ENCODE assay signal across 29 mouse cellular contexts in genomic region chr9:107987950-107988349, GRCm38 (mm10). TPM values are rescaled to one million over a fixed set of nuclear protein-coding genes. Genes with fewer than 3 reads are reported as not detected.
DNase-seq lines count a peak whose midpoint lies in the region; ATAC-seq and TF ChIP-seq lines count a peak whose summit lies in the region.
"Had no signal": no experiment of that assay in that cellular context is flagged by ENCODE, and none has a peak within 500 bp of the region (broad histone marks: within the 10 kb centered on the region; RNA-seq: fewer than 3 reads in every experiment).

No protein-coding gene starts in this region.

- peak; percentile 46; the same call in 1 of the 2 replicates for TF ChIP-seq POLR2A in embryonic fibroblast, embryonic 13.5 days (IDR thresholded peaks at IDR 0.05; ENCODE audit: low read depth, low read length)
- TF ChIP-seq POLR2A in limb, embryonic 14.5 days (IDR thresholded peaks at IDR 0.05; ENCODE audit: borderline replicate concordance, extremely low read depth, insufficient read depth, insufficient read length), result no peak

- no peaks in the 10 kb centered on the region for H3K36me3 ChIP-seq in midbrain, embryonic 11.5 days (ENCODE audit: control insufficient read depth, insufficient read depth, low read length)
- no peaks in the 10 kb centered on the region for H3K36me3 ChIP-seq in midbrain, postnatal 0 days (ENCODE audit: insufficient read depth, low read length)
- H3K36me3 ChIP-seq in embryonic facial prominence, embryonic 10.5 days (replicated peaks), result peaks cover 7% of the 10 kb centered on the region; the same call in 1 of the 2 replicates
- peaks cover 11% of the 10 kb centered on the region for H3K36me3 ChIP-seq in limb, embryonic 14.5 days (ENCODE audit: control insufficient read depth, insufficient read depth, low read length)
- H3K36me3 ChIP-seq in forebrain, postnatal 0 days (ENCODE audit: insufficient read depth), result no peaks in the 10 kb centered on the region
- H3K36me3 ChIP-seq: midbrain, embryonic 15.5 days had no signal

- no peaks in the 10 kb centered on the region for H3K9me3 ChIP-seq in midbrain, embryonic 11.5 days (ENCODE audit: control insufficient read depth, low read length)
- H3K9me3 ChIP-seq in midbrain, postnatal 0 days (ENCODE audit: low read length), result no peaks in the 10 kb centered on the region
- H3K9me3 ChIP-seq in embryonic facial prominence, embryonic 10.5 days, result no peaks in the 10 kb centered on the region
- H3K9me3 ChIP-seq in limb, embryonic 14.5 days (ENCODE audit: control insufficient read depth, low read length), result no peaks in the 10 kb centered on the region
- H3K9me3 ChIP-seq in forebrain, postnatal 0 days (ENCODE audit: low read length), result no peaks in the 10 kb centered on the region
- H3K9me3 ChIP-seq: heart, embryonic 13.5 days; liver, embryonic 15.5 days; midbrain, embryonic 15.5 days had no signal

- peaks cover 10% of the 10 kb centered on the region for H3K27me3 ChIP-seq in midbrain, embryonic 11.5 days (ENCODE audit: control insufficient read depth, insufficient read depth, low read length)
- 0 out of 2 replicates have a peak, but pooled peaks cover 4% of the 10 kb centered on the region for H3K27me3 ChIP-seq in midbrain, postnatal 0 days (ENCODE audit: insufficient read depth, low read length)
- H3K27me3 ChIP-seq in embryonic facial prominence, embryonic 10.5 days (replicated peaks; ENCODE audit: low read depth, poor library complexity, severe bottlenecking), result peaks cover 12% of the 10 kb centered on the region; the same call in 1 of the 2 replicates
- H3K27me3 ChIP-seq in limb, embryonic 14.5 days (ENCODE audit: control insufficient read depth, insufficient read depth, low read length), result no peaks in the 10 kb centered on the region
- H3K27me3 ChIP-seq in forebrain, postnatal 0 days (ENCODE audit: insufficient read depth, low read length), result no peaks in the 10 kb centered on the region
- H3K27me3 ChIP-seq: heart, embryonic 13.5 days had no signal

- H3K4me2 ChIP-seq in midbrain, embryonic 11.5 days, result no peak overlapping the region
- H3K4me2 ChIP-seq in midbrain, postnatal 0 days (ENCODE audit: low read depth, low read length, poor library complexity, severe bottlenecking), result no peak overlapping the region
- H3K4me2 ChIP-seq in limb, embryonic 14.5 days (replicated peaks; ENCODE audit: low read depth, low read length, severe bottlenecking), result no peak overlapping the region
- H3K4me2 ChIP-seq in forebrain, postnatal 0 days (ENCODE audit: low read depth), result no peak overlapping the region
- H3K4me2 ChIP-seq: heart, embryonic 13.5 days; hindbrain, embryonic 14.5 days; liver, embryonic 15.5 days; lung, embryonic 14.5 days; midbrain, embryonic 15.5 days had no signal

- no peak overlapping the region for H3K9ac ChIP-seq in midbrain, embryonic 11.5 days (ENCODE audit: low read length)
- no peak overlapping the region for H3K9ac ChIP-seq in midbrain, postnatal 0 days (replicated peaks; ENCODE audit: low read length, poor library complexity, severe bottlenecking)
- H3K9ac ChIP-seq in limb, embryonic 14.5 days (ENCODE audit: low read depth, low read length, severe bottlenecking), result no peak overlapping the region
- H3K9ac ChIP-seq in forebrain, postnatal 0 days, result no peak overlapping the region
- H3K9ac ChIP-seq: heart, embryonic 13.5 days; hindbrain, embryonic 14.5 days; liver, embryonic 15.5 days; lung, embryonic 14.5 days; midbrain, embryonic 15.5 days had no signal

- peak; percentile 65 for DNase-seq in midbrain, embryonic 11.5 days (ENCODE audit: low spot score, missing footprints)
- DNase-seq in midbrain, postnatal 0 days (ENCODE audit: low spot score), result no peak
- DNase-seq in embryonic facial prominence, embryonic 10.5 days (ENCODE audit: low spot score), result no peak
- DNase-seq in limb, embryonic 14.5 days (ENCODE audit: low spot score), result peak; percentile 38
- DNase-seq in spleen, postnatal 10 days (ENCODE audit: low spot score in 2 of 2), result no peak
- no peak for DNase-seq in forebrain, postnatal 0 days
- DNase-seq: adrenal gland, postnatal 14 days; cerebellum, adult 18-20 months; cerebellum, postnatal 14 days; gastrocnemius, postnatal 14 days; heart, postnatal 10 days; kidney, adult 11 months; kidney, postnatal 14 days; layer of hippocampus, adult 9-11 months; liver; lung, embryonic 14.5 days; lung, postnatal 14 days; right cerebral cortex, adult 18-20 months; spleen, adult 18-20 months; thymus, adult 2 months; thymus, postnatal 4 days had no signal

- no peak for TF ChIP-seq CTCF in midbrain, postnatal 0 days (IDR thresholded peaks at IDR 0.05)
- no peak for TF ChIP-seq CTCF in embryonic fibroblast, embryonic 13.5 days (IDR thresholded peaks at IDR 0.05; ENCODE audit: borderline replicate concordance, insufficient read depth, low read length)
- TF ChIP-seq CTCF in forebrain, postnatal 0 days (IDR thresholded peaks at IDR 0.05; ENCODE audit: low read depth), result no peak

- H3K27ac ChIP-seq in midbrain, embryonic 11.5 days (ENCODE audit: low read depth, low read length), result no peak overlapping the region
- H3K27ac ChIP-seq in midbrain, postnatal 0 days (ENCODE audit: low read depth, low read length), result no peak overlapping the region
- peak overlapping the region; percentile 77 for H3K27ac ChIP-seq in embryonic facial prominence, embryonic 10.5 days (replicated peaks)
- peak overlapping the region; percentile 77 for H3K27ac ChIP-seq in embryonic fibroblast, embryonic 13.5 days (ENCODE audit: insufficient read depth, low read length)
- 0 out of 2 replicates have a peak overlapping the region, but pooled peaks have one; percentile 5 for H3K27ac ChIP-seq in limb, embryonic 14.5 days (replicated peaks; ENCODE audit: low read depth, low read length)
- no peak overlapping the region for H3K27ac ChIP-seq in forebrain, postnatal 0 days (ENCODE audit: low read depth, low read length)
- H3K27ac ChIP-seq: heart, embryonic 13.5 days; hindbrain, embryonic 14.5 days; liver, embryonic 15.5 days; midbrain, embryonic 15.5 days had no signal

- WGBS in midbrain, embryonic 11.5 days, result 74% methylated on average over 3 of the region's 3 CpGs
- 78% methylated on average over 3 of the region's 3 CpGs for WGBS in midbrain, postnatal 0 days
- 59% methylated on average over 3 of the region's 3 CpGs for WGBS in embryonic facial prominence, embryonic 10.5 days
- 45% methylated on average over 3 of the region's 3 CpGs for WGBS in limb, embryonic 14.5 days
- 79% methylated on average over 3 of the region's 3 CpGs for WGBS in forebrain, postnatal 0 days

- ATAC-seq in midbrain, embryonic 11.5 days (ENCODE audit: low FRiP score), result no peak
- ATAC-seq in midbrain, postnatal 0 days (ENCODE audit: low FRiP score), result no peak
- ATAC-seq in limb, embryonic 14.5 days (ENCODE audit: low FRiP score, low read depth), result no peak
- no peak for ATAC-seq in erythroblast, adult 5-6 weeks (replicated peaks; ENCODE audit: low FRiP score, poor library complexity, severe bottlenecking)
- no peak for ATAC-seq in forebrain, postnatal 0 days
- ATAC-seq: CD4-positive, CD25-positive, alpha-beta regulatory T cell, adult 4 months; midbrain, embryonic 15.5 days had no signal

- peaks cover 3% of the 10 kb centered on the region; the same call in 1 of the 2 replicates for H3K4me1 ChIP-seq in midbrain, embryonic 11.5 days (ENCODE audit: control insufficient read depth, insufficient read depth, low read length)
- H3K4me1 ChIP-seq in midbrain, postnatal 0 days (ENCODE audit: insufficient read depth, low read length), result peaks cover 6% of the 10 kb centered on the region
- H3K4me1 ChIP-seq in embryonic facial prominence, embryonic 10.5 days, result peaks cover 60% of the 10 kb centered on the region
- H3K4me1 ChIP-seq in embryonic fibroblast, embryonic 13.5 days (ENCODE audit: control insufficient read depth, insufficient read depth, low read length), result no peaks in the 10 kb centered on the region
- H3K4me1 ChIP-seq in limb, embryonic 14.5 days (ENCODE audit: control insufficient read depth, insufficient read depth, low read length), result peaks cover 18% of the 10 kb centered on the region
- peaks cover 2% of the 10 kb centered on the region; the same call in 1 of the 2 replicates for H3K4me1 ChIP-seq in forebrain, postnatal 0 days (ENCODE audit: insufficient read depth)

- H3K4me3 ChIP-seq in midbrain, embryonic 11.5 days (ENCODE audit: low read depth, low read length), result no peak overlapping the region
- H3K4me3 ChIP-seq in midbrain, postnatal 0 days (ENCODE audit: low read depth, low read length), result no peak overlapping the region
- no peak overlapping the region for H3K4me3 ChIP-seq in embryonic facial prominence, embryonic 10.5 days
- no peak overlapping the region for H3K4me3 ChIP-seq in embryonic fibroblast, embryonic 13.5 days (ENCODE audit: insufficient read depth, low read length)
- H3K4me3 ChIP-seq in limb, embryonic 14.5 days (replicated peaks; ENCODE audit: low read length), result no peak overlapping the region
- no peak overlapping the region for H3K4me3 ChIP-seq in forebrain, postnatal 0 days (ENCODE audit: low read depth, low read length)
- H3K4me3 ChIP-seq: heart, embryonic 13.5 days; liver, embryonic 15.5 days; midbrain, embryonic 15.5 days had no signal

RNA-seq across cellular contexts. Expression of gene Inka1, which starts 2.3 kb away (rescaled TPM):
- 20.7 and 25.3 TPM in 2 replicates for polyA plus RNA-seq in midbrain, embryonic 11.5 days (2014; fragmentation: Nextera tagmentation; extraction: Ambion mirVana)
- total RNA-seq in midbrain, postnatal 0 days (2014; rRNA removed), result 12.3 and 14.8 TPM in 2 replicates
- 16.2 and 18.1 TPM in 2 replicates for polyA plus RNA-seq in midbrain, postnatal 0 days (2015; fragmentation: Nextera tagmentation; extraction: Ambion mirVana)
- polyA plus RNA-seq in embryonic facial prominence, embryonic 10.5 days (2016; fragmentation: Nextera tagmentation; extraction: Ambion mirVana), result 99.3 and 112 TPM in 2 replicates
- polyA plus RNA-seq in embryonic fibroblast, embryonic 13.5 days (2011; ENCODE audit: insufficient read length, low read depth, missing spikeins), result 15.0 and 21.0 TPM in 2 replicates
- 79.6 and 84.6 TPM in 2 replicates for polyA plus RNA-seq in limb, embryonic 14.5 days (2012; rRNA removed)
- 112 and 118 TPM in 2 replicates for polyA plus RNA-seq in limb, embryonic 14.5 days (2014; fragmentation: Nextera tagmentation; extraction: Ambion mirVana)
- 11.1 and 32.3 TPM in 2 replicates for total RNA-seq in erythroblast, adult 5-6 weeks (2015; ENCODE audit: low replicate concordance)
- 16.3 and 18.1 TPM in 2 replicates for total RNA-seq in erythroblast, adult 5-6 weeks (2017; ENCODE audit: low replicate concordance)
- total RNA-seq in forebrain, postnatal 0 days (2014; rRNA removed), result 6.3 and 7.8 TPM in 2 replicates
- polyA plus RNA-seq in forebrain, postnatal 0 days (2015; fragmentation: Nextera tagmentation; extraction: Ambion mirVana), result 20.3 and 23.0 TPM in 2 replicates

RNA-seq across cellular contexts. Expression of gene Cdhr4, which starts 4.3 kb away (rescaled TPM):
- polyA plus RNA-seq in midbrain, embryonic 11.5 days (2014; fragmentation: Nextera tagmentation; extraction: Ambion mirVana), result 2.2 and 3.3 TPM in 2 replicates
- total RNA-seq in midbrain, postnatal 0 days (2014; rRNA removed), result 0.42 and 5.6 TPM in 2 replicates
- polyA plus RNA-seq in midbrain, postnatal 0 days (2015; fragmentation: Nextera tagmentation; extraction: Ambion mirVana), result 0.59 and 1.1 TPM in 2 replicates
- 4.6 and 6.5 TPM in 2 replicates for polyA plus RNA-seq in embryonic facial prominence, embryonic 10.5 days (2016; fragmentation: Nextera tagmentation; extraction: Ambion mirVana)
- polyA plus RNA-seq in embryonic fibroblast, embryonic 13.5 days (2011; ENCODE audit: insufficient read length, low read depth, missing spikeins), result 2.1 and 4.0 TPM in 2 replicates
- polyA plus RNA-seq in limb, embryonic 14.5 days (2012; rRNA removed), result 63.3 and 98.3 TPM in 2 replicates
- 13.0 and 20.6 TPM in 2 replicates for polyA plus RNA-seq in limb, embryonic 14.5 days (2014; fragmentation: Nextera tagmentation; extraction: Ambion mirVana)
- 4.4 and 11.3 TPM in 2 replicates for total RNA-seq in erythroblast, adult 5-6 weeks (2015; ENCODE audit: low replicate concordance)
- total RNA-seq in erythroblast, adult 5-6 weeks (2017; ENCODE audit: low replicate concordance), result 2.5 and 17.0 TPM in 2 replicates
- total RNA-seq in forebrain, postnatal 0 days (2014; rRNA removed), result 3.1 and 4.4 TPM in 2 replicates
- polyA plus RNA-seq in forebrain, postnatal 0 days (2015; fragmentation: Nextera tagmentation; extraction: Ambion mirVana), result 0.38 and 0.69 TPM in 2 replicates
- total RNA-seq: neutrophil, adult 5-6 weeks had no signal

RNA-seq across cellular contexts. Expression of gene Gm20661, which starts 5.1 kb away (rescaled TPM):
- 0.74 and 1.2 TPM in 2 replicates for polyA plus RNA-seq in midbrain, embryonic 11.5 days (2014; fragmentation: Nextera tagmentation; extraction: Ambion mirVana)
- total RNA-seq in midbrain, postnatal 0 days (2014; rRNA removed), result 0.55 TPM in 1 of 2 replicates, not detected in the other
- polyA plus RNA-seq in midbrain, postnatal 0 days (2015; fragmentation: Nextera tagmentation; extraction: Ambion mirVana), result 0.33 and 0.48 TPM in 2 replicates
- polyA plus RNA-seq in embryonic facial prominence, embryonic 10.5 days (2016; fragmentation: Nextera tagmentation; extraction: Ambion mirVana), result 2.9 and 4.4 TPM in 2 replicates
- 0.75 and 1.2 TPM in 2 replicates for polyA plus RNA-seq in embryonic fibroblast, embryonic 13.5 days (2011; ENCODE audit: insufficient read length, low read depth, missing spikeins)
- 16.7 and 19.6 TPM in 2 replicates for polyA plus RNA-seq in limb, embryonic 14.5 days (2012; rRNA removed)
- 7.9 and 8.2 TPM in 2 replicates for polyA plus RNA-seq in limb, embryonic 14.5 days (2014; fragmentation: Nextera tagmentation; extraction: Ambion mirVana)
- 0.96 and 4.4 TPM in 2 replicates for total RNA-seq in erythroblast, adult 5-6 weeks (2015; ENCODE audit: low replicate concordance)
- 5.3 and 12.9 TPM in 2 replicates for total RNA-seq in erythroblast, adult 5-6 weeks (2017; ENCODE audit: low replicate concordance)
- total RNA-seq in forebrain, postnatal 0 days (2014; rRNA removed), result 0.46 TPM in 1 of 2 replicates, not detected in the other
- 0.12 and 0.20 TPM in 2 replicates for polyA plus RNA-seq in forebrain, postnatal 0 days (2015; fragmentation: Nextera tagmentation; extraction: Ambion mirVana)
- total RNA-seq: neutrophil, adult 5-6 weeks had no signal
- polyA plus RNA-seq: CD4-positive, CD25-positive, alpha-beta regulatory T cell, adult 4 months had no signal

RNA-seq across cellular contexts. Expression of gene Gm20662, which starts 8.2 kb away (rescaled TPM):
- polyA plus RNA-seq in midbrain, embryonic 11.5 days (2014; fragmentation: Nextera tagmentation; extraction: Ambion mirVana), result 0.82 TPM in 1 of 2 replicates, not detected in the other
- total RNA-seq in midbrain, postnatal 0 days (2014; rRNA removed), result 3.6 TPM in 1 of 2 replicates, not detected in the other
- 0.31 TPM in 1 of 2 replicates, not detected in the other for polyA plus RNA-seq in midbrain, postnatal 0 days (2015; fragmentation: Nextera tagmentation; extraction: Ambion mirVana)
- 0.41 and 0.52 TPM in 2 replicates for polyA plus RNA-seq in embryonic facial prominence, embryonic 10.5 days (2016; fragmentation: Nextera tagmentation; extraction: Ambion mirVana)
- polyA plus RNA-seq in embryonic fibroblast, embryonic 13.5 days (2011; ENCODE audit: insufficient read length, low read depth, missing spikeins), result not detected in 2 replicates
- polyA plus RNA-seq in limb, embryonic 14.5 days (2012; rRNA removed), result 6.8 and 12.4 TPM in 2 replicates
- 0.66 and 0.76 TPM in 2 replicates for polyA plus RNA-seq in limb, embryonic 14.5 days (2014; fragmentation: Nextera tagmentation; extraction: Ambion mirVana)
- not detected in 2 replicates for total RNA-seq in erythroblast, adult 5-6 weeks (2015; ENCODE audit: low replicate concordance)
- total RNA-seq in erythroblast, adult 5-6 weeks (2017; ENCODE audit: low replicate concordance), result 2.5 and 16.9 TPM in 2 replicates
- total RNA-seq in forebrain, postnatal 0 days (2014; rRNA removed), result 4.2 and 7.9 TPM in 2 replicates
- polyA plus RNA-seq in forebrain, postnatal 0 days (2015; fragmentation: Nextera tagmentation; extraction: Ambion mirVana), result not detected in 2 replicates
- total RNA-seq: adrenal gland, postnatal 14 days; gastrocnemius, postnatal 14 days had no signal
- polyA plus RNA-seq: CD4-positive, CD25-positive, alpha-beta regulatory T cell, adult 4 months; liver, embryonic 15.5 days had no signal

RNA-seq across cellular contexts. Expression of gene Uba7, which starts 12.6 kb away (rescaled TPM):
- 5.5 and 7.5 TPM in 2 replicates for polyA plus RNA-seq in midbrain, embryonic 11.5 days (2014; fragmentation: Nextera tagmentation; extraction: Ambion mirVana)
- total RNA-seq in midbrain, postnatal 0 days (2014; rRNA removed), result 1.9 and 4.2 TPM in 2 replicates
- polyA plus RNA-seq in midbrain, postnatal 0 days (2015; fragmentation: Nextera tagmentation; extraction: Ambion mirVana), result 5.0 and 5.7 TPM in 2 replicates
- 10.3 and 11.9 TPM in 2 replicates for polyA plus RNA-seq in embryonic facial prominence, embryonic 10.5 days (2016; fragmentation: Nextera tagmentation; extraction: Ambion mirVana)
- polyA plus RNA-seq in embryonic fibroblast, embryonic 13.5 days (2011; ENCODE audit: insufficient read length, low read depth, missing spikeins), result 18.8 and 27.3 TPM in 2 replicates
- 28.2 and 33.6 TPM in 2 replicates for polyA plus RNA-seq in limb, embryonic 14.5 days (2012; rRNA removed)
- polyA plus RNA-seq in limb, embryonic 14.5 days (2014; fragmentation: Nextera tagmentation; extraction: Ambion mirVana), result 32.2 and 33.4 TPM in 2 replicates
- 392 and 403 TPM in 2 replicates for total RNA-seq in erythroblast, adult 5-6 weeks (2015; ENCODE audit: low replicate concordance)
- 364 and 493 TPM in 2 replicates for total RNA-seq in erythroblast, adult 5-6 weeks (2017; ENCODE audit: low replicate concordance)
- total RNA-seq in forebrain, postnatal 0 days (2014; rRNA removed), result 3.5 and 4.0 TPM in 2 replicates
- 4.5 and 4.8 TPM in 2 replicates for polyA plus RNA-seq in forebrain, postnatal 0 days (2015; fragmentation: Nextera tagmentation; extraction: Ambion mirVana)

Comparison
In these comparisons a context has a peak if more than half of its experiments do, and no peak if none do; other contexts are left out.
1. DNase-seq: peak in midbrain, embryonic 11.5 days (single experiment) and limb, embryonic 14.5 days (single experiment); none in midbrain, postnatal 0 days (single experiment), embryonic facial prominence, embryonic 10.5 days (single experiment), spleen, postnatal 10 days (0 of 2) and forebrain, postnatal 0 days (single experiment).
2. H3K27ac ChIP-seq: peak in embryonic facial prominence, embryonic 10.5 days (single experiment), embryonic fibroblast, embryonic 13.5 days (single experiment) and limb, embryonic 14.5 days (single experiment); none in midbrain, embryonic 11.5 days (single experiment), midbrain, postnatal 0 days (single experiment) and forebrain, postnatal 0 days (single experiment).